Mouse (Mus musculus) MEL (cell line): ENCODE measurements around the gene Guca2a. TPM values are rescaled to one million over a fixed set of nuclear protein-coding genes. Genes with fewer than 3 reads are reported as not detected.

Experiments
- DNase-seq: peaks from one replicate; pipeline ENCODE4 v3.0.0; 2011; ENCODE audit warnings: low read depth, low spot score
- H3K27ac ChIP-seq: 2 replicates; pipeline ENCODE4 v1.5.1; 2012; ENCODE audit warnings: low read depth, mild to moderate bottlenecking, control low read depth, low read length, moderate library complexity; ENCODE audit not compliant: control insufficient read depth
- H3K27me3 ChIP-seq, 2 experiments: fragments of 150-350 bp in 1 of 2; sonication (generic) in 1 of 2; 2 replicates each; pipeline ENCODE4 v1.6.1; 2012; ENCODE audit warnings: low read length in 2 of 2, mild to moderate bottlenecking in 2 of 2, improper control_type of control experiment in 1 of 2, moderate library complexity in 1 of 2; ENCODE audit not compliant: insufficient read depth in 2 of 2, control insufficient read depth in 1 of 2
- H3K36me3 ChIP-seq, 2 experiments: 2 replicates each; pipeline ENCODE4 v1.6.1; 2012 to 2014; ENCODE audit warnings: low read length in 2 of 2, improper control_type of control experiment in 1 of 2, inconsistent platforms in 1 of 2, mild to moderate bottlenecking in 1 of 2; ENCODE audit not compliant: insufficient read depth in 2 of 2, control insufficient read depth in 1 of 2
- H3K4me1 ChIP-seq, 2 experiments: fragments of 150-350 bp in 1 of 2; sonication (generic) in 1 of 2; 2 replicates each; pipeline ENCODE4 v1.6.1; 2012; ENCODE audit warnings: low read length in 2 of 2, improper control_type of control experiment in 1 of 2, mild to moderate bottlenecking in 1 of 2; ENCODE audit not compliant: insufficient read depth in 2 of 2, control insufficient read depth in 1 of 2
- H3K4me3 ChIP-seq, 2 experiments: fragments of 150-350 bp in 1 of 2; sonication (generic) in 1 of 2; 2 replicates each; pipeline ENCODE4 v1.5.1; 2012; ENCODE audit warnings: low read depth in 2 of 2, low read length in 2 of 2, mild to moderate bottlenecking in 2 of 2, moderate library complexity in 2 of 2, control low read depth in 1 of 2, improper control_type of control experiment in 1 of 2; ENCODE audit not compliant: control insufficient read depth in 1 of 2, insufficient read depth in 1 of 2
- H3K79me2 ChIP-seq: 2 replicates; pipeline ENCODE4 v1.6.1; 2012; ENCODE audit warnings: mild to moderate bottlenecking, low read length, moderate library complexity; ENCODE audit not compliant: control insufficient read depth, poor library complexity, insufficient read depth
- H3K9ac ChIP-seq: 2 replicates; pipeline ENCODE4 v1.6.1; 2012; ENCODE audit warnings: low read depth, mild to moderate bottlenecking, control low read depth, low read length, moderate library complexity; ENCODE audit not compliant: control insufficient read depth, poor library complexity, severe bottlenecking
- H3K9me3 ChIP-seq: fragments of 150-350 bp; sonication (generic); replicated peaks from 2 replicates; pipeline ENCODE4 v1.6.1; 2012; ENCODE audit warnings: mild to moderate bottlenecking, low read length, improper control_type of control experiment, moderate library complexity; ENCODE audit not compliant: insufficient read depth
- BHLHE40 ChIP-seq: IDR thresholded peaks from 2 replicates; pipeline ENCODE4 v1.6.1; 2012; ENCODE audit warnings: low read depth, mild to moderate bottlenecking, inconsistent platforms, low read length, improper control_type of control experiment, borderline replicate concordance
- CTCF ChIP-seq, 3 experiments: IDR thresholded peaks in 2 of 3; conservative IDR thresholded peaks in 1 of 3; 2 replicates each; pipeline ENCODE4 v1.5.1; 2011 to 2012; ENCODE audit warnings: low read length in 3 of 3, low read depth in 2 of 3, mild to moderate bottlenecking in 2 of 3, improper control_type of control experiment in 1 of 3, inconsistent platforms in 1 of 3, mixed read lengths in 1 of 3, moderate library complexity in 1 of 3; ENCODE audit not compliant: control insufficient read depth in 1 of 3, insufficient read depth in 1 of 3, poor library complexity in 1 of 3, severe bottlenecking in 1 of 3
- E2F4 ChIP-seq: IDR thresholded peaks from 2 replicates; pipeline ENCODE4 v1.6.1; 2011; ENCODE audit warnings: low read depth, low read length, improper control_type of control experiment, borderline replicate concordance
- ETS1 ChIP-seq: IDR thresholded peaks from 2 replicates; pipeline ENCODE4 v1.6.1; 2012; ENCODE audit warnings: low read depth, mild to moderate bottlenecking, inconsistent platforms, low read length, improper control_type of control experiment, moderate library complexity
- GABPA ChIP-seq: IDR thresholded peaks from 2 replicates; pipeline ENCODE4 v1.6.1; 2012; ENCODE audit warnings: low read depth, mild to moderate bottlenecking, inconsistent platforms, low read length, improper control_type of control experiment, moderate library complexity
- GATA1 ChIP-seq: IDR thresholded peaks from 2 replicates; pipeline ENCODE4 v1.6.1; 2011; ENCODE audit warnings: low read depth, low read length, improper control_type of control experiment
- JUND ChIP-seq: IDR thresholded peaks from 2 replicates; pipeline ENCODE4 v1.6.1; 2011; ENCODE audit warnings: low read depth, mild to moderate bottlenecking, improper control_type of control experiment, low read length
- KAT2A ChIP-seq: conservative IDR thresholded peaks from 2 replicates; pipeline ENCODE4 v1.6.1; 2012; ENCODE audit warnings: low read depth, low read length, improper control_type of control experiment, inconsistent platforms
- MAX ChIP-seq: IDR thresholded peaks from 2 replicates; pipeline ENCODE4 v1.6.1; 2011; ENCODE audit warnings: low read length, improper control_type of control experiment
- MAZ ChIP-seq: IDR thresholded peaks from 2 replicates; pipeline ENCODE4 v1.6.1; 2012; ENCODE audit warnings: low read depth, mild to moderate bottlenecking, inconsistent platforms, low read length, improper control_type of control experiment
- MEF2A ChIP-seq: IDR thresholded peaks from 2 replicates; pipeline ENCODE4 v1.6.1; 2014; ENCODE audit warnings: low read depth, mild to moderate bottlenecking, inconsistent platforms, low read length, improper control_type of control experiment; ENCODE audit not compliant: poor library complexity, insufficient replicate concordance, severe bottlenecking; ENCODE audit errors: extremely low read depth
- MXI1 ChIP-seq: IDR thresholded peaks from 2 replicates; pipeline ENCODE4 v1.6.1; 2011; ENCODE audit warnings: mild to moderate bottlenecking, low read depth, low read length, improper control_type of control experiment
- MYB ChIP-seq: IDR thresholded peaks from 2 replicates; pipeline ENCODE4 v1.6.1; 2011; ENCODE audit warnings: mild to moderate bottlenecking, low read depth, low read length, improper control_type of control experiment
- MYC ChIP-seq: IDR thresholded peaks from 2 replicates; pipeline ENCODE4 v1.6.1; 2011; ENCODE audit warnings: low read depth, mild to moderate bottlenecking, low read length, improper control_type of control experiment, moderate library complexity
- NELFE ChIP-seq: IDR thresholded peaks from 2 replicates; pipeline ENCODE4 v1.6.1; 2011; ENCODE audit warnings: low read depth, low read length, improper control_type of control experiment
- NRF1 ChIP-seq: IDR thresholded peaks from 2 replicates; pipeline ENCODE4 v1.6.1; 2014; ENCODE audit warnings: low read depth, mild to moderate bottlenecking, inconsistent platforms, low read length, improper control_type of control experiment, moderate library complexity; ENCODE audit not compliant: poor library complexity, insufficient read depth, severe bottlenecking
- RAD21 ChIP-seq: IDR thresholded peaks from 2 replicates; pipeline ENCODE4 v1.6.1; 2011; ENCODE audit warnings: mild to moderate bottlenecking, low read depth, low read length, improper control_type of control experiment
- RCOR1 ChIP-seq: IDR thresholded peaks from 2 replicates; pipeline ENCODE4 v1.6.1; 2012; ENCODE audit warnings: low read depth, mild to moderate bottlenecking, inconsistent platforms, low read length, improper control_type of control experiment
- SIN3A ChIP-seq: IDR thresholded peaks from 2 replicates; pipeline ENCODE4 v1.6.1; 2012; ENCODE audit warnings: low read length, improper control_type of control experiment, inconsistent platforms
- SMC3 ChIP-seq: IDR thresholded peaks from 2 replicates; pipeline ENCODE4 v1.6.1; 2011; ENCODE audit warnings: low read depth, low read length, improper control_type of control experiment
- TCF12 ChIP-seq: IDR thresholded peaks from 2 replicates; pipeline ENCODE4 v1.6.1; 2014; ENCODE audit warnings: low read depth, mild to moderate bottlenecking, inconsistent platforms, low read length, improper control_type of control experiment, moderate library complexity
- UBTF ChIP-seq: IDR thresholded peaks from 2 replicates; pipeline ENCODE4 v1.6.1; 2012; ENCODE audit warnings: low read depth, mild to moderate bottlenecking, inconsistent platforms, low read length, improper control_type of control experiment, moderate library complexity, borderline replicate concordance; ENCODE audit not compliant: insufficient read depth
- USF1 ChIP-seq: IDR thresholded peaks from 2 replicates; pipeline ENCODE4 v1.6.1; 2014; ENCODE audit warnings: low read depth, mild to moderate bottlenecking, inconsistent platforms, low read length, improper control_type of control experiment, moderate library complexity
- USF2 ChIP-seq, 2 experiments: IDR thresholded peaks; 2 replicates each; pipeline ENCODE4 v1.6.1; 2011 to 2012; ENCODE audit warnings: improper control_type of control experiment in 2 of 2, low read length in 2 of 2, borderline replicate concordance in 1 of 2, inconsistent platforms in 1 of 2, low read depth in 1 of 2, mild to moderate bottlenecking in 1 of 2; ENCODE audit not compliant: insufficient read depth in 1 of 2
- ZMIZ1 ChIP-seq: IDR thresholded peaks from 2 replicates; pipeline ENCODE4 v1.6.1; 2012; ENCODE audit warnings: low read depth, mild to moderate bottlenecking, inconsistent platforms, low read length, improper control_type of control experiment, moderate library complexity
- ZNF384 ChIP-seq: IDR thresholded peaks from 2 replicates; pipeline ENCODE4 v1.6.1; 2012; ENCODE audit warnings: low read depth, mild to moderate bottlenecking, inconsistent platforms, low read length, improper control_type of control experiment
- polyA plus RNA-seq, 2 experiments: library from polyadenylated mRNA; stranded (reverse) in 1 of 2; unstranded in 1 of 2; fragments of >175 nt in 1 of 2; fragments of >200 nt in 1 of 2; gene quantifications; 2 replicates each; pipeline versions ENCODE4 v1.2.1 to v1.2.4; 2012; ENCODE audit warnings: low replicate concordance in 2 of 2, low read depth in 1 of 2; ENCODE audit not compliant: insufficient read length in 2 of 2, insufficient read depth in 1 of 2, missing spikeins in 1 of 2
- total RNA-seq: library from RNA; depleted of rRNA; stranded (reverse); fragments of 300-350 nt; gene quantifications from 2 replicates; pipeline ENCODE4 v1.2.3, GENCODE M21; 2012

Gene Guca2a
- total and polyA plus RNA-seq, 3 experiments: not detected

GRCm38 (mm10) chr4:119631115-119631919 is 6.2 kb upstream of the Guca2a start:
- Histone ChIP-seq H3K36me3 (peaks cover 4 to 14% of the 10 kb centered on the region in 2 experiments), H3K27ac (no peak overlapping the region), H3K4me3 (no peak overlapping the region)
- TF ChIP-seq RAD21 (peak; percentile 39), JUND (no peak), GABPA (no peak), ZNF384 (no peak), CTCF (IDR thresholded peaks at IDR 0.05 in 2 of 3, conservative IDR thresholded peaks at IDR 0.05 in 1 of 3; ENCODE audit: control insufficient read depth in 1 of 3, insufficient read depth in 1 of 3, low read depth in 2 of 3, low read length in 3 of 3, poor library complexity in 1 of 3, severe bottlenecking in 1 of 3) (peak; percentile 58 to 65 (median 61)), USF2 (IDR thresholded peaks at IDR 0.05; ENCODE audit: borderline replicate concordance in 1 of 2, insufficient read depth in 1 of 2, low read depth in 1 of 2, low read length in 2 of 2) (no peak), SMC3 (peak; percentile 52), NELFE (no peak), MYC (no peak), BHLHE40 (no peak)
- TF ChIP-seq, all 39 proteins: peak for 3
- Histone ChIP-seq H3K27me3 (no peaks in the 10 kb centered on the region), H3K9me3 (no peaks in the 10 kb centered on the region), H3K4me1 (peaks cover 2 to 15% of the 10 kb centered on the region in 2 experiments; a peak in 3 of 4 replicates), H3K9ac (no peak overlapping the region), H3K79me2 (no peaks in the 10 kb centered on the region)
- peak; percentile 51 for DNase-seq

GRCm38 (mm10) chr4:119632721-119633120 is 4.8 kb upstream of the Guca2a start:
- H3K27ac ChIP-seq: peak overlapping the region; percentile 26; the same call in 1 of the 2 replicates
- H3K27me3 ChIP-seq: no peaks in the 10 kb centered on the region
- H3K4me1 ChIP-seq: peaks cover 2 to 15% of the 10 kb centered on the region in 2 experiments; a peak in 3 of 4 replicates
- H3K9ac ChIP-seq: no peak overlapping the region
- H3K36me3 ChIP-seq: peaks cover 0 to 14% of the 10 kb centered on the region in 2 experiments; a peak in 2 of 4 replicates
- no peak overlapping the region for H3K4me3 ChIP-seq
- H3K9me3 ChIP-seq: no peaks in the 10 kb centered on the region
- DNase-seq: peak; percentile 78
- H3K79me2 ChIP-seq: no peaks in the 10 kb centered on the region
- TF ChIP-seq UBTF (no peak), BHLHE40 (peak; percentile 49), TCF12 (peak; percentile 72), RAD21 (no peak), MXI1 (peak; percentile 59; the same call in 1 of the 2 replicates), ZNF384 (no peak), ZMIZ1 (no peak), MEF2A (no peak), MYB (no peak), NRF1 (no peak), CTCF (IDR thresholded peaks at IDR 0.05 in 2 of 3, conservative IDR thresholded peaks at IDR 0.05 in 1 of 3; ENCODE audit: control insufficient read depth in 1 of 3, insufficient read depth in 1 of 3, low read depth in 2 of 3, low read length in 3 of 3, poor library complexity in 1 of 3, severe bottlenecking in 1 of 3) (no peak), MYC (peak; percentile 71), SMC3 (0 out of 2 replicates have a peak, but pooled peaks have one; percentile 5), MAX (no peak), GABPA (no peak), USF1 (no peak), RCOR1 (peak; percentile 79), USF2 (IDR thresholded peaks at IDR 0.05; ENCODE audit: borderline replicate concordance in 1 of 2, insufficient read depth in 1 of 2, low read depth in 1 of 2, low read length in 2 of 2) (no peak), MAZ (0 out of 2 replicates have a peak, but pooled peaks have one; percentile 37), GATA1 (peak; percentile 84), KAT2A (no peak), E2F4 (no peak), JUND (no peak), SIN3A (peak; percentile 73), ETS1 (peak; percentile 75)
